In genomic region chr5:37212938-37213708, GRCm38 (mm10) we compare ENCODE assay signal across 15 mouse cellular contexts. TPM values are rescaled to one million over a fixed set of nuclear protein-coding genes. Genes with fewer than 3 reads are reported as not detected.
"Had no signal": no experiment of that assay in that cellular context is flagged by ENCODE, and none has a peak within 500 bp of the region (broad histone marks: within the 10 kb centered on the region; RNA-seq: fewer than 3 reads in every experiment).

No protein-coding gene starts in this region.

- DNase-seq: kidney, adult 9 months; kidney, postnatal 36 days; left cerebral cortex, postnatal 4 days; lung, adult 18-20 months; lung, postnatal 36 days; right cerebral cortex, postnatal 25 days; spleen, adult 18-20 months; thymus, adult 18-20 months; thymus, postnatal 14 days had no signal

- H3K4me3 ChIP-seq: limb, embryonic 13.5 days; midbrain, embryonic 13.5 days had no signal

- H3K4me2 ChIP-seq: limb, embryonic 13.5 days; midbrain, embryonic 13.5 days had no signal

- H3K9me3 ChIP-seq: midbrain, embryonic 13.5 days had no signal

- H3K27ac ChIP-seq: kidney, postnatal 0 days; limb, embryonic 13.5 days; liver, embryonic 14.5 days; midbrain, embryonic 13.5 days had no signal

- H3K9ac ChIP-seq: limb, embryonic 13.5 days; liver, embryonic 14.5 days; midbrain, embryonic 13.5 days had no signal

- H3K27me3 ChIP-seq: midbrain, embryonic 13.5 days had no signal

- ATAC-seq: intestine, postnatal 0 days; midbrain, embryonic 13.5 days had no signal

- H3K36me3 ChIP-seq: limb, embryonic 13.5 days; midbrain, embryonic 13.5 days had no signal

RNA-seq across cellular contexts. Expression of gene Crmp1, which starts 28.6 kb away (rescaled TPM):
- polyA plus RNA-seq: liver, adult 2 months had no signal
